Mouse (Mus musculus): ENCODE data around the gene Zfp472.
"Not testable (repeated sequence)": the region's sequence is repeated elsewhere in the genome, so short reads cannot be mapped to it uniquely, and the experiment has no call there.

The Zfp472 gene

DNA sequence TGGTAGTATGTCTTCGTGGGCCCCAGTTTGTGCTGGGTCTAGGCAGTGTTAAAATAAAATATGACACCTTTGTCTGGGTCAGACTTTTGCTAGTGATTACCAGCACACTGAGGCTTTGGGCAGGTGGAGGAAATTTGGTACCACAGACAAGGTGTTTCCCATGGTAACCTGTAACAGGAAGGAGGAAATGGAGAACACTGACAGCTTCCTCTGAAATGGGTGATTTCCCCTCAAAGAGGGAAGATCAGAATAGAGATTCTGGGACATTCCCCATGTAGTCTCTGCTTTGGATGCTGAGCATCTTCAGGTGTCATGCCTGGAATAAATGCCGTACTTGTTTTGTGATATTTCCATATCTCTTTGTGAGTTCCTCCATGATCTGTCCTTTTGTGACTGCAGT is 32.9 kb downstream of the Zfp472 start:
- in situ Hi-C loops (cut with MboI, MseI), result loop anchor here in 1 of 2 experiments (5.0 kb wide), 1 partner anchor 94 kb away; no protein-coding TSS in a partner anchor

- in situ Hi-C loops (cut with MboI, MseI), result no loop called here
Observed at GRCm38 (mm10) chr17:33008337-33008736, 42.7 kb downstream of the Zfp472 start.

DNA sequence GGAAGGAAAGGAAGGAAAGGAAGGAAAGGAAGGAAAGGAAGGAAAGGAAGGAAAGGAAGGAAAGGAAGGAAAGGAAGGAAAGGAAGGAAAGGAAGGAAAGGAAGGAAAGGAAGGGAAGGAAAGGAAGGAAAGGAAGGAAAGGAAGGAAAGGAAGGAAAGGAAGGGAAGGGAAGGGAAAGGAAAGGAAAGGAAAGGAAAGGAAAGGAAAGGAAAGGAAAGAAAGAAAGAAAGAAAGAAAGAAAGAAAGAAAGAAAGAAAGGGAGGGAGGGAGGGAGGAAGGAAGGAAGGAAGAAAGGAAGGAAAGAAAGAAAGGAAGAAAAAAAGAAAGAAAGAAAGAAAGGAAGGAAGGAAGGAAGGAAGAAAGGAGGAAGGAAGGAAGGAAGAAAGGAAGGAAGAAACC is 54.8 kb downstream of the Zfp472 start:
- in situ Hi-C loops (cut with MboI, MseI), result not testable (repeated sequence)
